Mouse (Mus musculus): ENCODE measurements around the gene Gpld1.

Gene Gpld1

DNA sequence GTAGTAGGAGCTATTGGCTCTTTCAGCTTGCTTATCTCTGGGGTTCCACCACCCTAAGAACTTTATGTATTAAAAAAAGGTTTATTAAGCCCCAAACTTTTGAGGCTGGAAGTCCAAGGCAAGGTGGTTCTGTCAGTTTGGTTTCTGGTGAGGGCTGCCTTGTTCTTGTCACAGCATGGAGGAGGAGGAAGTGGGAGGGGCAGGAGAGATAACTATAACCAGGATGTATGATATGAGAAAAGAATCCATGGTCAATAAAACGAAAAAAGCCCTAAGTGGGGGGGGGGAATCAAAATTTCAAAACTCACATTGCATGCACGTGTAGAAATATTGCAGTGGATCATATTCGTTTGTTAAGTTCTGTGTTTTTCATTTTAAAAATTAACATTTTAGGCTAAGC lies 80.2 kb downstream of the Gpld1 start:
- no peak for DNase-seq (ENCODE audit: low spot score)

- DNase-seq (ENCODE audit: low spot score), result no peak
These were observed 81.7 kb downstream of the Gpld1 start for GRCm38 (mm10) chr13:25024655-25025054.

DNA sequence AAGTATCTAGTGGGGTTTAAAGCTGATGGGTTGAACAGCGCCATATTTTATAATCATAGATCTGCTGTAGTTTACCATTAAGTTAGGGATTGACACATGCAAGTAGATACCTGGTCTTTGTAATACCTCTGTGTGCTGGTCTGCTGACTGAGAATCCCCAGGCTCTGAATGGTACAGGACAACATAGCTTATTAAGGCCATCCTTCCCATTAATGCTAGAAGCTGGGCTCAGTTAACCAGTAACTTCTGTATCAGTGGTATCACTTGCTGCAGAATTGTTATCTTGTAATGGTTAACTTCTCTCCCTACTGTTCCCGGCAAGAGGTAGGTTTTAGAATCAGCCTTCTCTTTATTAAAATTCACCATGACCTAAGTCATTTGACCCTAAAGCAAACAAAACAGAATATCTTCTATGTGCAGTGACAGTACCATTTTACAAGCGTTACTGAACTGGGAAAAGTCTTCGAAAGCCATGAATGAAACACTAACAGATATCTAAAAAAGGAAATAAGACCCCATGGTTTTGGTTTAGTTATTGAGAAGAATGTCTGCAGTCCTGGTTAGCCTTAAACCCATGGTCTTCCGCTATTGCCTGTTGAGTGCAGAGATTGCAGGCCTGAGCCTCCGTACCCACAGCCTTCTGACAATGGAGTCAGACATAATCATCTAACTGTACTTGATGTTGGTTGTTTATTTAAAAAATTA lies 83.6 kb downstream of the Gpld1 start:
- DNase-seq (ENCODE audit: low spot score), result no peak

GRCm38 (mm10) chr13:25027114-25027425 lies 84.1 kb downstream of the Gpld1 start:
- no peak for DNase-seq (ENCODE audit: low spot score)

- DNase-seq (ENCODE audit: low spot score), result no peak
These were observed 96.5 kb downstream of the Gpld1 start for GRCm38 (mm10) chr13:25039488-25039887.
